Mouse (Mus musculus): ENCODE measurements around the gene Il10rb. TPM values are rescaled to one million over a fixed set of nuclear protein-coding genes. Genes with fewer than 3 reads are reported as not detected.

The Il10rb gene
- total RNA-seq, 1 experiment from 2014 or later, result 313 TPM

Other genes starting within 250 kb of the Il10rb start
- gene Olig2, start 180.7 kb upstream of the Il10rb start, total RNA-seq (2021), result not detected in 2 replicates
- gene Olig1, start 136.4 kb upstream of the Il10rb start, total RNA-seq (2021), result 0.27 TPM in 1 of 2 replicates, not detected in the other
- gene Ifnar2, start 33.4 kb upstream of the Il10rb start, total RNA-seq (2021), result 101 and 110 TPM in 2 replicates
- gene Gm21970, start 14.4 kb upstream of the Il10rb start, total RNA-seq (2021), result not detected in 2 replicates
- 57.5 and 70.8 TPM in 2 replicates for gene Ifnar1, start 79.1 kb downstream of the Il10rb start, total RNA-seq (2021)
- 20.1 and 31.1 TPM in 2 replicates for gene Ifngr2, start 140.9 kb downstream of the Il10rb start, total RNA-seq (2021)
- gene Tmem50b, start 191.6 kb downstream of the Il10rb start, total RNA-seq (2021), result 57.9 and 58.3 TPM in 2 replicates
- 14.5 and 17.1 TPM in 2 replicates for gene Dnajc28, start 212.9 kb downstream of the Il10rb start, total RNA-seq (2021)
- gene Gart, start 240.8 kb downstream of the Il10rb start, total RNA-seq (2021), result 90.8 and 124 TPM in 2 replicates
- 297 and 334 TPM in 2 replicates for gene Son, start 241.3 kb downstream of the Il10rb start, total RNA-seq (2021)

All from adrenal gland, postnatal 25 days (tissue).